Mouse (Mus musculus): ENCODE measurements at regions not wholly inside any gene's neighbourhood (a gene's known extent, or its start where the extent isn't known, plus 50 kb on each side); places are given as distances from the start of the nearest gene placed in this dataset.
A peak's percentile ranks its signal among the peaks of the same experiment; 100 is the strongest.

GRCm38 (mm10) chr13:52094785-52095184 is 248.3 kb downstream of the Gadd45g start:
- 86% methylated on average over 7 of the region's 7 CpGs for WGBS

GRCm38 (mm10) chr13:52096506-52096905 is 250.0 kb downstream of the Gadd45g start:
- Histone ChIP-seq H3K4me1 (ENCODE audit: control insufficient read depth, insufficient read depth, low read length) (no peaks in the 10 kb centered on the region), H3K4me3 (ENCODE audit: insufficient read depth, low read depth, low read length) (no peak overlapping the region), H3K27ac (replicated peaks; ENCODE audit: insufficient read depth, low read depth, low read length) (no peak overlapping the region), H3K36me3 (ENCODE audit: control insufficient read depth, insufficient read depth, low read length) (no peaks in the 10 kb centered on the region), H3K27me3 (ENCODE audit: control insufficient read depth, insufficient read depth, low read length) (no peaks in the 10 kb centered on the region), H3K9ac (ENCODE audit: low read depth, low read length) (no peak overlapping the region), H3K79me2 (ENCODE audit: control insufficient read depth, insufficient read depth, low read length) (no peaks in the 10 kb centered on the region)
- no peak for DNase-seq (ENCODE audit: extremely low read depth, low read depth, low spot score)
- TF ChIP-seq POLR2A (IDR thresholded peaks at IDR 0.05; ENCODE audit: extremely low read depth, insufficient read depth, low read length) (no peak), CTCF (IDR thresholded peaks at IDR 0.05; ENCODE audit: low read depth, low read length) (no peak)
- 88% methylated on average over 7 of the region's 7 CpGs for WGBS

More at GRCm38 (mm10) chr13:52094785-52095184, 248.3 kb downstream of the Gadd45g start:
- Histone ChIP-seq H3K9ac (ENCODE audit: low read depth, low read length) (no peak overlapping the region), H3K36me3 (ENCODE audit: control insufficient read depth, insufficient read depth, low read length) (no peaks in the 10 kb centered on the region), H3K4me1 (ENCODE audit: control insufficient read depth, insufficient read depth, low read length) (no peaks in the 10 kb centered on the region), H3K27ac (replicated peaks; ENCODE audit: insufficient read depth, low read depth, low read length) (no peak overlapping the region), H3K79me2 (ENCODE audit: control insufficient read depth, insufficient read depth, low read length) (no peaks in the 10 kb centered on the region), H3K4me3 (ENCODE audit: insufficient read depth, low read depth, low read length) (no peak overlapping the region), H3K27me3 (ENCODE audit: control insufficient read depth, insufficient read depth, low read length) (no peaks in the 10 kb centered on the region)
- no peak for TF ChIP-seq POLR2A (IDR thresholded peaks at IDR 0.05; ENCODE audit: extremely low read depth, insufficient read depth, low read length)
- no peak for TF ChIP-seq CTCF (IDR thresholded peaks at IDR 0.05; ENCODE audit: low read depth, low read length)
- peak; percentile 10 for DNase-seq (ENCODE audit: extremely low read depth, low read depth, low spot score)

- Histone ChIP-seq H3K9ac (ENCODE audit: low read depth, low read length) (no peak overlapping the region), H3K36me3 (ENCODE audit: control insufficient read depth, insufficient read depth, low read length) (no peaks in the 10 kb centered on the region), H3K27me3 (ENCODE audit: control insufficient read depth, insufficient read depth, low read length) (no peaks in the 10 kb centered on the region), H3K27ac (replicated peaks; ENCODE audit: insufficient read depth, low read depth, low read length) (no peak overlapping the region), H3K4me3 (ENCODE audit: insufficient read depth, low read depth, low read length) (no peak overlapping the region), H3K79me2 (ENCODE audit: control insufficient read depth, insufficient read depth, low read length) (no peaks in the 10 kb centered on the region), H3K4me1 (ENCODE audit: control insufficient read depth, insufficient read depth, low read length) (no peaks in the 10 kb centered on the region)
- TF ChIP-seq POLR2A (IDR thresholded peaks at IDR 0.05; ENCODE audit: extremely low read depth, insufficient read depth, low read length) (no peak), CTCF (IDR thresholded peaks at IDR 0.05; ENCODE audit: low read depth, low read length) (no peak)
- WGBS: 48% methylated on average over 9 of the region's 9 CpGs
- DNase-seq (ENCODE audit: extremely low read depth, low read depth, low spot score): no peak
Observed at GRCm38 (mm10) chr13:52105989-52106642, 259.6 kb downstream of the Gadd45g start.

- DNase-seq (ENCODE audit: extremely low read depth, low read depth, low spot score): no peak
- Histone ChIP-seq H3K9ac (ENCODE audit: low read depth, low read length) (no peak overlapping the region), H3K79me2 (ENCODE audit: control insufficient read depth, insufficient read depth, low read length) (no peaks in the 10 kb centered on the region), H3K36me3 (ENCODE audit: control insufficient read depth, insufficient read depth, low read length) (no peaks in the 10 kb centered on the region), H3K27ac (replicated peaks; ENCODE audit: insufficient read depth, low read depth, low read length) (no peak overlapping the region), H3K27me3 (ENCODE audit: control insufficient read depth, insufficient read depth, low read length) (no peaks in the 10 kb centered on the region), H3K4me1 (ENCODE audit: control insufficient read depth, insufficient read depth, low read length) (no peaks in the 10 kb centered on the region), H3K4me3 (ENCODE audit: insufficient read depth, low read depth, low read length) (no peak overlapping the region)
- TF ChIP-seq CTCF (IDR thresholded peaks at IDR 0.05; ENCODE audit: low read depth, low read length) (no peak), POLR2A (IDR thresholded peaks at IDR 0.05; ENCODE audit: extremely low read depth, insufficient read depth, low read length) (no peak)
- 84% methylated on average over 8 of the region's 8 CpGs for WGBS
Observed at GRCm38 (mm10) chr13:52108349-52108921, 262.0 kb downstream of the Gadd45g start.

GRCm38 (mm10) chr13:52109039-52109759 is 262.7 kb downstream of the Gadd45g start:
- no peaks in the 10 kb centered on the region for H3K36me3 ChIP-seq (ENCODE audit: control insufficient read depth, insufficient read depth, low read length)
- H3K4me1 ChIP-seq (ENCODE audit: control insufficient read depth, insufficient read depth, low read length): no peaks in the 10 kb centered on the region
- 89% methylated on average over 17 of the region's 17 CpGs for WGBS
- H3K79me2 ChIP-seq (ENCODE audit: control insufficient read depth, insufficient read depth, low read length): no peaks in the 10 kb centered on the region
- H3K27me3 ChIP-seq (ENCODE audit: control insufficient read depth, insufficient read depth, low read length): no peaks in the 10 kb centered on the region
- TF ChIP-seq POLR2A (IDR thresholded peaks at IDR 0.05; ENCODE audit: extremely low read depth, insufficient read depth, low read length) (no peak), CTCF (IDR thresholded peaks at IDR 0.05; ENCODE audit: low read depth, low read length) (no peak)
- H3K9ac ChIP-seq (ENCODE audit: low read depth, low read length): no peak overlapping the region
- no peak overlapping the region for H3K4me3 ChIP-seq (ENCODE audit: insufficient read depth, low read depth, low read length)
- no peak for DNase-seq (ENCODE audit: extremely low read depth, low read depth, low spot score)
- H3K27ac ChIP-seq (replicated peaks; ENCODE audit: insufficient read depth, low read depth, low read length): no peak overlapping the region

All from liver, adult 2 months (tissue).